Mouse (Mus musculus): ENCODE data around the gene Tmem94. TPM values are rescaled to one million over a fixed set of nuclear protein-coding genes. Genes with fewer than 3 reads are reported as not detected.

Tmem94 gene
- polyA plus RNA-seq, 1 experiment = 29.2 TPM

DNA sequence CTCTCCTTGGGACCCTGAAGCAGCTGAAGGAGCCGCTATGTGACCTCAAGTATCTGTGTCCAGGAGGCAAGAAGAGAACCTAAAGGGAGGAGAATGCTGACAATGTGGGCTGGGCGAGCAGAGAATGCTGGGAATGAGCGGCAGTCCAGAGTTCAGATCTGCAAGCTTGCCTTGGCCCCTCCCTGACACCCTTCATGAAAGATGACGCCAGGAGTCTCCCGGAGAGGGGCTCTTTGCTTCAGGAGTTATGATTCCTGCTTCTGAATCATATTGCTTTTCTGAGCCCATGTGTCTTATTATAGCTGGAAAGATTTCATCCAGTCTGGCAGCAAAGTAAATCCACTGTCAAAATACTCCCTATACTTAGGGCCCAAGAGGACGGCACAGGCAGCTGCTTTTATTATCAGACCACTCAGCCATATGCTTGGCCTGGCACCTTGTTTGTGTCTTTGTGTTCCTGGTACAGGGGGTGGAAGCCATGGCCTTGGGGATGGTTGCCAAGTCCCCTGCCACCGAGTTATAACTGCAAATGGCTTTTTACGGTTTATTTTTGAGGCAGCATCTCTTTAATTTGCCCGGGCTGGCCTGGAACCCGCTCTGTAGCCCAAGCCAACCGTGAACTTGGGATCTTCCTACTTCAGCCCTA lies 31.1 kb upstream of the Tmem94 start:
- H3K36me3 ChIP-seq (ENCODE audit: control insufficient read depth, insufficient read depth, low read length, poor library complexity, severe bottlenecking) = no peaks in the 10 kb centered on the region
- H3K27ac ChIP-seq (ENCODE audit: insufficient read depth, low read length) = no peak overlapping the region
- peak overlapping the region; percentile 28; the same call in 1 of the 2 replicates for H3K9ac ChIP-seq (ENCODE audit: low read depth, poor library complexity, severe bottlenecking)
- TF ChIP-seq CTCF (IDR thresholded peaks at IDR 0.05; ENCODE audit: low read depth, low read length) = no peak
- TF ChIP-seq POLR2A (IDR thresholded peaks at IDR 0.05; ENCODE audit: insufficient read depth, low read length) = no peak
- TF ChIP-seq EP300 (IDR thresholded peaks at IDR 0.05; ENCODE audit: insufficient read depth, low read depth, low read length) = no peak
- no peaks in the 10 kb centered on the region for H3K27me3 ChIP-seq (ENCODE audit: control insufficient read depth, insufficient read depth, low read length, poor library complexity, severe bottlenecking)
- no peak overlapping the region for H3K4me3 ChIP-seq (ENCODE audit: low read depth, low read length)
- H3K9me3 ChIP-seq (replicated peaks; ENCODE audit: control insufficient read depth, insufficient read depth, low read length, poor library complexity, severe bottlenecking) = no peaks in the 10 kb centered on the region
- H3K4me1 ChIP-seq (ENCODE audit: control insufficient read depth, insufficient read depth, low read length) = peaks cover 3% of the 10 kb centered on the region

DNA sequence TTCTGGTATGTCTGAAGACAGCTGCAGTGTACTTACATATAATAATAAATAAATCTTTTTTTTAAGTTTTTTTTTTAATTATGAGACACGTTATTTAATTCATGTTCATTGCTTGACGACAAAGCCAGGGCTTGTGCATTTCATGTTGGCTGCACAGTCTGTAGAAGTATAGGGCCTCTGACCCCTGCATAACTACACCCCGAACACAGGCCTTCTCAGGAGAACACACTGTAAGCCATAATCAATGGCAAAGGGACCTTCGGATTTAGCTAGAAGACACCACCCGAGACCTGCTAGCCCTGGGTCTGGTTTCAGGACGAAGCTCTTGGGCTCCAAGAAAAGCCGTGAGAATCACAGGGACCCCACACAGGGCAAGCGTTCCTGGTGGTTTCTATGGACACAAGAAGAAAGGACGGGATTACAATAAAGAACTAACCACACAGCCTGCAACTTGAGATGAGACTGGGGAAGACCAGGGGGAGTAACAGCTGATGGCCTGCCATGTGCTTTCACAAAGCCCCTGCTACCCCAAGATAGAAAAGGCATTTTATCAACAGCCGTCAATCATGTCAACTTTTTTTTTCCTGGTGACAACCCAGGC lies 27.5 kb upstream of the Tmem94 start:
- Histone ChIP-seq H3K9me3 (replicated peaks; ENCODE audit: control insufficient read depth, insufficient read depth, low read length, poor library complexity, severe bottlenecking) (no peaks in the 10 kb centered on the region), H3K36me3 (ENCODE audit: control insufficient read depth, insufficient read depth, low read length, poor library complexity, severe bottlenecking) (no peaks in the 10 kb centered on the region), H3K9ac (ENCODE audit: low read depth, poor library complexity, severe bottlenecking) (no peak overlapping the region), H3K4me1 (ENCODE audit: control insufficient read depth, insufficient read depth, low read length) (peaks cover 3% of the 10 kb centered on the region), H3K4me3 (ENCODE audit: low read depth, low read length) (no peak overlapping the region), H3K27me3 (ENCODE audit: control insufficient read depth, insufficient read depth, low read length, poor library complexity, severe bottlenecking) (no peaks in the 10 kb centered on the region), H3K27ac (ENCODE audit: insufficient read depth, low read length) (no peak overlapping the region)
- no peak for TF ChIP-seq POLR2A (IDR thresholded peaks at IDR 0.05; ENCODE audit: insufficient read depth, low read length)
- no peak for TF ChIP-seq EP300 (IDR thresholded peaks at IDR 0.05; ENCODE audit: insufficient read depth, low read depth, low read length)
- TF ChIP-seq CTCF (IDR thresholded peaks at IDR 0.05; ENCODE audit: low read depth, low read length) = no peak

DNA sequence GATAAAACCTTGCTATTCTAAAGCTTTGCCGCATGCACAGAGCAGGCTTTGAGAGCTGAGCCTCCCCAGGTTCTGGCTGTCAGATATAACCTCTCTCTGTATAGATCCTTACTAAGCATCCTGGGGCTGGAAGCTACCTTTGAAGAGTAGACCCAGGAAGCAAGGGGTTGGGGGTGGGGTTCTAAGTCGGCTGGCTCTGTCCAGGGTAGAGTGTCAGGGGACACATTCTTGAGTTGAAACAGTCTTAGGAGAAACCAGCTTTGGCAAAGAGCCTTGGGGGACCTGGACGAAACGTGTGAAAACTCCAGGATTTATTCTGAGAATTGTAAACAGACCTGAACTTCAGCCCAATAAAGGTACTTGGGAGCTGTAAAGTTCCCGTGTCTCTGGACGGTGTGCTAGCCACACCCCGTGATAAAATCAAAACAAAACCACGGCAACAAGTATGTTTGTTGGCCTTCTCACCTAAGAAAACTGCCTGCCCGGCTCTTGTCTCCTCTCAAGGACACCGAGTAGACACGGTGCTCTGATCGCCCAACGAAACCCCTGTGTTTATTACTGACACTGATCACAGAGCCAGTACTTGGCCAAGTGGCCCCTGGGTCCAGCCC lies 26.9 kb upstream of the Tmem94 start:
- no peak overlapping the region for H3K4me3 ChIP-seq (ENCODE audit: low read depth, low read length)
- H3K27ac ChIP-seq (ENCODE audit: insufficient read depth, low read length) = no peak overlapping the region
- H3K4me1 ChIP-seq (ENCODE audit: control insufficient read depth, insufficient read depth, low read length) = peaks cover 3% of the 10 kb centered on the region
- H3K36me3 ChIP-seq (ENCODE audit: control insufficient read depth, insufficient read depth, low read length, poor library complexity, severe bottlenecking) = no peaks in the 10 kb centered on the region
- H3K9ac ChIP-seq (ENCODE audit: low read depth, poor library complexity, severe bottlenecking) = no peak overlapping the region
- no peak for TF ChIP-seq POLR2A (IDR thresholded peaks at IDR 0.05; ENCODE audit: insufficient read depth, low read length)
- TF ChIP-seq EP300 (IDR thresholded peaks at IDR 0.05; ENCODE audit: insufficient read depth, low read depth, low read length) = no peak
- no peak for TF ChIP-seq CTCF (IDR thresholded peaks at IDR 0.05; ENCODE audit: low read depth, low read length)
- no peaks in the 10 kb centered on the region for H3K27me3 ChIP-seq (ENCODE audit: control insufficient read depth, insufficient read depth, low read length, poor library complexity, severe bottlenecking)
- no peaks in the 10 kb centered on the region for H3K9me3 ChIP-seq (replicated peaks; ENCODE audit: control insufficient read depth, insufficient read depth, low read length, poor library complexity, severe bottlenecking)

DNA sequence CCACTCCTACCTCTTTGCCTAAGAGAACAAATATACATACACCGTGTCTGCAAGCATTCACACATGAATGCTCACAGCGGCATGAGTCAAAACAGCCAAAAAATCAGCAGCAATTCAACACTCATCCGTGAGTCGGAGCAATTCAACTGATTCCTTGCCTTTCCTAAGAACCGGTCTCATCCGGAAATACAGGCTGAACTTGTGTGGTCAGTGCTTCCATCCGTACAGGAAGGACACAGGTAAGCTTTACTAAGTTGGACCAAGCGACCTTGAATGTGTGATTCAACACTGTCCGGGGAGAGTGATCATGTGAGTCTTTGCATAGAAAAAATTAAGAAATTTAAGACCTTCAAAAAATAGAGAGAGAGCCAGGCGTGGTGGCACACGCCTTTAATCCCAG lies 24.2 kb upstream of the Tmem94 start:
- Histone ChIP-seq H3K4me3 (ENCODE audit: low read depth, low read length) (no peak overlapping the region), H3K4me1 (ENCODE audit: control insufficient read depth, insufficient read depth, low read length) (no peaks in the 10 kb centered on the region)

DNA sequence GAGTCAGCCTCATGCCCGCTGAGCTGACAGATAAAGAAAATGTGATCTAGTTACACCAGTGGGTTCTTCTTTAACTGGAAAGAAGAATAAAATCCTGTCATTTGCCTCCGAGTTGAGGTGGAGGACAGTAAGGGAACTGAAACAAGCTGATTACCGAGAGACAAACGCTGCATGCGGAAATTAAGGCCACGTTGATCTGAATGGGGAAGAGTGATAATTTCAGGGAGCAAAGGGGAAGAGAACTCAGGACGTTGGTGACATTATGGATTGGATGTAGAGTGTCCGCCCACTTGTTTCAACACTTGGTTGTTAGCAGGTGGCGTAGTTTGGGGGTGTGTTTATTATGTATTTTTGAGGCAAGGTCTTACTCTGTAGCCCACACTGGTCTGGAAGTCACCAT lies 22.3 kb upstream of the Tmem94 start:
- no peaks in the 10 kb centered on the region for H3K4me1 ChIP-seq (ENCODE audit: control insufficient read depth, insufficient read depth, low read length)
- no peaks in the 10 kb centered on the region for H3K9me3 ChIP-seq (replicated peaks; ENCODE audit: control insufficient read depth, insufficient read depth, low read length, poor library complexity, severe bottlenecking)
- no peaks in the 10 kb centered on the region for H3K27me3 ChIP-seq (ENCODE audit: control insufficient read depth, insufficient read depth, low read length, poor library complexity, severe bottlenecking)
- no peak overlapping the region for H3K27ac ChIP-seq (ENCODE audit: insufficient read depth, low read length)
- H3K9ac ChIP-seq (ENCODE audit: low read depth, poor library complexity, severe bottlenecking) = no peak overlapping the region
- TF ChIP-seq CTCF (IDR thresholded peaks at IDR 0.05; ENCODE audit: low read depth, low read length) = no peak
- no peak for TF ChIP-seq EP300 (IDR thresholded peaks at IDR 0.05; ENCODE audit: insufficient read depth, low read depth, low read length)
- no peak for TF ChIP-seq POLR2A (IDR thresholded peaks at IDR 0.05; ENCODE audit: insufficient read depth, low read length)
- H3K4me3 ChIP-seq (ENCODE audit: low read depth, low read length) = no peak overlapping the region
- no peaks in the 10 kb centered on the region for H3K36me3 ChIP-seq (ENCODE audit: control insufficient read depth, insufficient read depth, low read length, poor library complexity, severe bottlenecking)

More for the DNA sequence above, 24.2 kb upstream of the Tmem94 start:
- Histone ChIP-seq H3K9ac (ENCODE audit: low read depth, poor library complexity, severe bottlenecking) (no peak overlapping the region), H3K27me3 (ENCODE audit: control insufficient read depth, insufficient read depth, low read length, poor library complexity, severe bottlenecking) (no peaks in the 10 kb centered on the region), H3K9me3 (replicated peaks; ENCODE audit: control insufficient read depth, insufficient read depth, low read length, poor library complexity, severe bottlenecking) (no peaks in the 10 kb centered on the region), H3K27ac (ENCODE audit: insufficient read depth, low read length) (no peak overlapping the region), H3K36me3 (ENCODE audit: control insufficient read depth, insufficient read depth, low read length, poor library complexity, severe bottlenecking) (no peaks in the 10 kb centered on the region)
- TF ChIP-seq POLR2A (IDR thresholded peaks at IDR 0.05; ENCODE audit: insufficient read depth, low read length) = no peak
- no peak for TF ChIP-seq EP300 (IDR thresholded peaks at IDR 0.05; ENCODE audit: insufficient read depth, low read depth, low read length)
- TF ChIP-seq CTCF (IDR thresholded peaks at IDR 0.05; ENCODE audit: low read depth, low read length) = no peak

DNA sequence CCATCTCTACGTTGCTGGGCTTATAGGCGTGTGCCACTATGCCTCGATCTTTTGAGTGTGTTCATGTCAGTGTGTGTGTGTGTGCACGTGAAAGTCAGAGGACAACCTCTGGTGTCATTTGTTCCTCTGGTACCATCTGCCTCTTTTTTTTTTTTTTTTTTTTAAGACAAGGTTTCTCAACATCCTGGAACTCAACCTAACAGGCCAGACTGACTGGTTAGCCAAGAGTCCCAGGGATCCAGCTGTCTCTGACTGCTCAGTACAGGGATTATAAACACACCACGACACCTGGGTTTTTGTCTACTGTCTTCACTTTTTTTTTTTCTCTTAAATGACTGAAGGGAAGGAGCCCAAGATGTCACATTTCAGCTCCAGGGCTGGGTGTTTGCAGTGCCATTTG lies 20.8 kb upstream of the Tmem94 start:
- TF ChIP-seq CTCF (IDR thresholded peaks at IDR 0.05; ENCODE audit: low read depth, low read length) (no peak), EP300 (IDR thresholded peaks at IDR 0.05; ENCODE audit: insufficient read depth, low read depth, low read length) (no peak), POLR2A (IDR thresholded peaks at IDR 0.05; ENCODE audit: insufficient read depth, low read length) (no peak)

More for the DNA sequence above, 20.8 kb upstream of the Tmem94 start:
- no peaks in the 10 kb centered on the region for H3K9me3 ChIP-seq (replicated peaks; ENCODE audit: control insufficient read depth, insufficient read depth, low read length, poor library complexity, severe bottlenecking)
- H3K4me1 ChIP-seq (ENCODE audit: control insufficient read depth, insufficient read depth, low read length) = no peaks in the 10 kb centered on the region
- no peak overlapping the region for H3K4me3 ChIP-seq (ENCODE audit: low read depth, low read length)
- no peak overlapping the region for H3K9ac ChIP-seq (ENCODE audit: low read depth, poor library complexity, severe bottlenecking)
- no peaks in the 10 kb centered on the region for H3K36me3 ChIP-seq (ENCODE audit: control insufficient read depth, insufficient read depth, low read length, poor library complexity, severe bottlenecking)
- no peaks in the 10 kb centered on the region for H3K27me3 ChIP-seq (ENCODE audit: control insufficient read depth, insufficient read depth, low read length, poor library complexity, severe bottlenecking)
- no peak overlapping the region for H3K27ac ChIP-seq (ENCODE audit: insufficient read depth, low read length)

All from ES-Bruce4 (cell line).